Mouse (Mus musculus) gastrocnemius, adult 8-10 months (tissue): ENCODE data around the gene Sdhb. TPM values are rescaled to one million over a fixed set of nuclear protein-coding genes. Genes with fewer than 3 reads are reported as not detected.

Experiments used
- DNase-seq, 2 experiments: peaks; one replicate each; pipeline ENCODE4 v3.0.0; 2022; ENCODE audit warnings: low spot score in 2 of 2
- total RNA-seq, 4 experiments: library from RNA; stranded (reverse); gene quantifications; 2 replicates each; pipeline ENCODE4 v1.2.4; 2022

The Sdhb gene
- total RNA-seq, 4 experiments from 2014 or later: 520 to 588 (median 538) TPM

DNA sequence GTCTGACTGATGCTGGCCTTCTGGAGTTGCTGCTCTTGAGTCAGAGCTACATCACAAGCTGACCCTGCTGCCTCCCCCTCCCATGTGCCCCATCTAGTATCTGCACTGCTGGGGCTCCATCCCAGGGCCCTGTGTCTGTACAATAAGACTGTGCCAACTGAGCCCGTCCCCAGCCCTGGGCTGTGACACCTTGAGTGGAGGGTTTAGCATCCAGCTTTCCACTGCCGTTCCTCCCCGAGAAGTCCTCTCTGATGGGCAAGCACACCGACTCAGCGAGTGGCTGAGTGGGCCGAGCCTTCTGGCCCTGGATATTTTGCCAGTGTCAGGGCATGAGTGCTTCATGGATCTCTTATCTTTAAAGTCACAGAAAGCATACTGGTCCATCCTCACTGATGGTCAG lies 13.4 kb downstream of the Sdhb start:
- no peak for DNase-seq

DNA sequence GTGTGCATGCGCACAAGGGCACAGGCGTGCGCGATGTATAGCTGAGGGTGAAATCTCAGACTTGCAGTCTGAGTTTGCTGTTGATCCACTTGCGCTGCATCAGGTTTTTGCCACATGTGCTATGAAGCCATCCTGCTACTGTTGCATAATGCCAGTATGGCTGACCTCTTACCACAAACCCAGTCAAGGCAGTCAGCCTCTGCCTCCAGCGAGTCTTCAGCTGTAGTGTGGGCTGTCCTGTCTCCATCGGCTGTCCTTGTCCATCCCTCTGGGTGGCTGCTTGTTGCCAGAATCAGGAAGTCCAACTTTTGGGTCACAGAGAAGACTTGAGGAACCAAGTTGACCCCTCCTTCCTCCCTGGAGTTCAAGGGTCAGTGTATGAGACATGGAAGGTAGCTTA lies 14.4 kb downstream of the Sdhb start:
- DNase-seq: no peak

DNA sequence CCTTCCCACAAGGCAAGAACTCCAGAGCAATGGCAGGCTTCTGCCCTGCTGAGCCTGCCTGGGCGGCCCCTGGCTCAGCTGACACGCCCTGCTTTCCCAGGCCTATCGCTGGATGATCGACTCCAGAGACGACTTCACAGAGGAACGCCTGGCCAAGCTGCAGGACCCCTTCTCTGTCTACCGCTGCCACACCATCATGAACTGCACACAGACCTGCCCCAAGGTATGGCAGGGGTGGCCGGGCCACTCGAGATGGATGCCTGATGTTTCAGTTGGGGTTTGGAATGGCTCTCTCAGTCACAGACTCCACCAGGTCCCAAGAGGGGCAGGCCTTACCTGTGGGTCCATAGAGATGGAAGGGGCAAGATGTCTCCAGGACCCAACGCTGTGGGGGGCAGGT lies 16.3 kb downstream of the Sdhb start:
- no peak for DNase-seq

DNA sequence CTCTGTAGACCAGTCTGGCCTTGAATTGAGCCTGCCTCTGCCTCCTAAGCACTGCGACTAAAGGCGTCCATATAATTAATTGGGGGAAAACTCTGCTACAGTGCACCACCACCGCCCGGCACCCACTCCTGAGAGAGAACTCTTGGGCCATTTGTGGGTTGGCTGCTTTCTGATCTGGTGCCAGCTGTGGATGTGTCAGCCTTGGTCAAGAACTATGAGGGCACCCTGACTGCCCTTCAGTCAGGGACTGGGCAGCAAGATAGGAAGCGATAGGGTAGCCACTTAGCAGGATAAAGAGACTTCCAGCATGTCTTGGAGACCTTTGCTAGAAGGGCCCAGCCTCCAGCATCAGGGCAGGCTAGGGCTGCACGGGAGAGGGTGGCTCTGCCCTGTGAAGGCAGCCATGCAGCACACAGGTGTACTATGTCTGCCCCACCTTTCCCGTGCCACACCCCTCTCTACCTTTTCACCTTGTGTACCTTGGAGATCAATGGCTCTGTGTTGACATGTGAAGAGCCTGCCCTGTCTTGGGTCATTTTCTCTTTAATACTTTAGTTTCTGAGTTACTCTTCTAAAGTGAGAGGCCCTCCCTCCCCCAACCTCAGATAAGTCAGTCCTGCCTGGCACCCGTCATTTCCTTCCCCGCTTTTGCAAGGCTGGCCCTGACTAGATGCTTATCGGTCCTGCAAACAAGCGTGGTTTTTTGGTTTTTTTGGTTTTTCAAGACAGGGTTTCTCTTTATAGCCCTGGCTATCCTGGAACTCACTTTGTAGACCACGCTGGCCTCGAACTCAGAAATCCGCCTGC lies 17.1 kb downstream of the Sdhb start:
- DNase-seq: no peak

DNA sequence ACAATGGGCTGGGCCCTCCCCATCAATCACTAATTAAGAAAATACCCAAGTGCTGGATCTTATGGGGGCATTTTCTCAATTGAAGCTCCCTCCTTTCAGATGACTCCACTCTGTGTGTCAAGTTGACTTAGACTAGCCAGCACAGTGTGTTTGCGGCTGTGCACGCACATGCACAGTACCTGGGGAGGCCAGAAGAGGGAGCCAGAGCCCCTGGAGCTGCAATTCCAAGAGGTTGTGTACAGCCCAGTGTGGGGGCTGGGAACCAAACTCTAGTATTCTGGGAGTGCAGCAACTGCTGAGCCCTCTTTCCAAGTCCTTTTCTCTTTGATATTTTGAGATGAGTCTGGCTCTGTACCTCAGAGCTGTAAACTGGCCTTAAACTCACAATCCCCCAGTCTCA lies 20.6 kb downstream of the Sdhb start:
- no peak for DNase-seq

DNA sequence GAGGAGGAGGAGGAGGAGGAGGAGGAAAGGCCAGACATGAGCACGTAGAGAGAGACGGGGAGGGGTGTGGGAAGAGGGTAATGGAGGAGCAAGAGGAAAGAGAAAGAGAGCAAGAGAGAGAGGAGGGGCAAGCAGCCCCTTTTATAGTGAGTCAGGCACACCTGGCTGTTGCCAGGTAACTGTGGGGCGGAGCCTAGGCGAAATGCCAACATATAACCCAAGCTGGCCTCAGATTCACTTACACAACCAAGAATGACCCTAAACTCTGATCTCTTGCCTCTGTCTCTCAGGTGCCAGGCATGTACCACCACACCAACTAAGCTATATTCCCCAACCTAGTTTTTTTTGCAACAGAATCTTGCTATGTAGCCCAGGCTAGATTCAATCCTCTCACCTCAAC lies 21.8 kb downstream of the Sdhb start:
- DNase-seq: no peak

DNA sequence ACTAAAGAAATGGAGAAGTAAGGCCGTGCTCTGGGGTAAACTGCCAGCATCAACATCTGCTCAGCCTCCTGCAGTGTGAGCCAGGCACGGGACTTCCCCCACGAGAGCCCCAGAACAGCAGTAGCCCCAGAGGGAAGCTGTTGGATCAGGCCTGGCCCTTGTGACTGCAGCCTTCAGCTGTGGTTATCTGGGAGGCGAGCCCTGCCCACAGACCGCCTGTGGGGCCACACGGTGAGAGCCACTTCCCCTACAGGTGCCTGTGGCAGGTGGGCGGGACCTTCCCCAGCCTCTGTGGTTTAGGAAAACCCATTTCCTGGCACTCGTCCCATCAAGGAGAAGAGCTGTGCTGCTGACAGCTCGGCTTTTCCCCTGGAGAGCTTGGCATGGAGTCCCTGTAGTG lies 22.4 kb downstream of the Sdhb start:
- no peak for DNase-seq

DNA sequence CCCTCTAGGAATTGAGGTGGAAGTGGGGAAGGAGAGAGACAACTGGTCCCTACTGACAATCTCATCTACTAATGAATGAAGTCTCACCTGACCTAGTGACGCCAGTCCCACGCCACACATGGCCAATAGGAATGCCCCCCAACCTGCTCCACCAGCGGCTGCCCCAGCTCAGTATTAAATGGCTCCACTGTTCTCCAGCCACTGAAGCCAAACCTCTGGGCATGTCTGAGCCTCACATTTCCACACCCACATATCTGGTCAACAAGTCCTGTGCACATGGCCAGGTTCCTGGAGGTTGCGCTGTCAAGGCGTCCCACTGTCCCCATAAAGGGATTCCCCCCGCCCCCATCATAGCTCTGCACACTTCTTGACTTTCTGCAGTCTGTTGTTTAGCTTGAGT lies 23.5 kb downstream of the Sdhb start:
- DNase-seq: no peak

DNA sequence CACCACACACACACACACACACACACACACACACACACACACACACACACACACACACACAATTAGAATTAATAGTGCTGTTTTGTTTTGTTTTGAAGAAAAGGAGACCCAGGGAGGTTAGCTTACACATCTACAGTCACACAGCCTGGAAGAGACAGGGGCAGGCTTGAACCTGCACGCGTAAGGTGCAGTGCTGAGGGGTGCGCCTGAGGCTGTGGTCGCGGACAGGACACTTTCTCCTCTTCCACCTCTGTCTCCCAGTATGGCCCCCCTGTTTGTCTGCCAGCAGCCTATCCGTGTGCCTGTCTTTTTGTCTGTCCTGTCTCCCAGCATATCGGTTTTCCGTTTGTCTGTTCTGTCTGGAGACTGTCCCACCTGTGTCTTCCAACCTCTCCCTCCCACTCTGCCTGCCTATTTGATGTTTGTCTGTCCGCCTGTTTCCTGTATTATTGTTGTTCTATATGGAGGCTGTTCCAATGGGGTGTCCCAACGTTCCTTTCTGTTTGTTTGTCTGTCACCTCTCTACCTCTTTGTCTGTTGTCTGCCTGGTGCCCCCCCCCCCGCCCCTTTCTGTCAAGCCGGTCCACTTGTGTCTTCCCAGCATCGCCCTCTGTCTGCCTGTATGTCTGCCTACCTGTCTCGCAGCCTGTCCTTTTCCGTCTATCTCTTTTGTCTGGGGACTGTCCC lies 25.2 kb downstream of the Sdhb start:
- no peak for DNase-seq

DNA sequence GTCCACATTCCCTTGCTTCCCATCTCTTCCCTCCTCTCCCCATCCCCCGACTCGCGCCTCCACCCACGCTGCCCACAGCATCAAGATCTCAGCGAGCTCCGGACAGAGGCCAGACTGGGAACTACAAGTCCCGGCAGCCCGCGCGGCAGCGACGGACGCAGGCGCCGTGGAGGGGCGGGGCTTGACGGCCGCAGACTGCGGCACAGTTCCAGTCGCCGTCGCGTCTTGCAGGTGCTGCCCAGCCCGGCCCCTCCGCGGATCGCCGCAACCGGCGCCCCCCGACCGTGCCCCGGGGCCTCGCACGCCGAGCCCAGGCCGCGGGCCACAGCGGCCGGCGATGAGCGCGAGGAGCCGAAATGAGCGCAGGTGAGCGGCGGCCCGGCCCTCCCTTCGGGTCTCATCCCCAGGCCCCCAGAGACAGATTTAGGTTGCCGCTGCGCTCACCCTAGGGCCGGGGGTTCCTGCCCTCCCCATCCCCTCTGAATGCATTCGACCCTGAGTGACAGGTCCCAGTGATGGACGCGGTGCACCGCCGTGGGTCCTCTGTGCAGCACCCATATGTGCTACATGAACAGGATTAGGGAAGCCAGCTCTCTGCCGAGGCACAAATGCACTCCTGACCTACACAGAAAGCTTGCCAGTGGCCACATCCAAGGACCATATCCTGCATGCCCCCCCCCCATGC lies 25.9 kb downstream of the Sdhb start, which contains the start of gene Atp13a2:
Gene Atp13a2 (plus strand): TSS at position 163 of the 685 bp plus-strand sequence.
- peak; percentile 83 for DNase-seq

DNA sequence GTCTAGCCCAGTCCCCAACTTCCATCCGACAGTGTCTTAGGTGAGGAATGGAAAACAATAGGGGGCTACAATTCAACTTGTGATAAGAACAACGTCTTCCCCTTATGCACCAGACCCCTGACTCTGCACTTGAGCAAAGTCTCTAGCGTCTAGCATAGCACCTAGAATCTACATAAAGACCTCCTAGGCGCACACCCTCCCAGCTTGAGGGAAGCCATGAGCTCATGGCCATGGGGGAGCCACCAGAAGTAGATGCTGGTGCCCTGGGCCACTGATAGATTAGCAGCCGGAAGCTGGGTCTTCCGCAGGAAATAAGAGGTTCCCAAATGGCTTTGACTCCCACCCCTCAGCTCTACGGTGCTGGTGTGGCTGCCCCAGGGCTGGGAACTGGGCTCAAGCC lies 26.5 kb downstream of the Sdhb start:
- no peak for DNase-seq

DNA sequence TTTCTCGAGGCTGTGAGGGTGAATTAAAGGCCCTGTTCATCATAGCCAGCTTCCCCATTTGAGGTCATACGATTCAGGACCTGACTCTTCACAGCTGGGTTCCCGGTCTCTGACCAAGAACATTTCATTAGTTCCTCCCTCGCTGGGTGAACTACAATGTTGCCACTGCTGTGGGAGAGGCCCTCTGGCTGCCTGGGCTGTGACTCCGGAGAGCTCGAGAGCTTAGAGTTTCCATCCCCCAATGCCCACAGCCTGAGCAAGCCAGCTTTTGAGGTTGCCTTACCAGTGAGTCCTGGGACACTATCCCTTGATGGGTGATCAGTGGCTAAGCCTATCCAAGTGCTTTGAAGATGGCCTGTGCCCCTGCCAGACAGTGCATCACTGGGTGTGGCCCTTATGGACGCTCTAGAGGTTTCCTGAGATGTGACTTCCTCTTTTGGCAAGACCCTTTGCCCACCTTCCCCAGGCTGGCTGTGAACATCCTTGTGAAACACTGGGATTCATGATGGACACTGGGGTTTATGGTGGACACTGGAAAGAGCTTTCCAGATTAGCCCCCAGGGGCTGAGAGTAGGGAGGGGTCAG lies 27.8 kb downstream of the Sdhb start:
- no peak for DNase-seq

DNA sequence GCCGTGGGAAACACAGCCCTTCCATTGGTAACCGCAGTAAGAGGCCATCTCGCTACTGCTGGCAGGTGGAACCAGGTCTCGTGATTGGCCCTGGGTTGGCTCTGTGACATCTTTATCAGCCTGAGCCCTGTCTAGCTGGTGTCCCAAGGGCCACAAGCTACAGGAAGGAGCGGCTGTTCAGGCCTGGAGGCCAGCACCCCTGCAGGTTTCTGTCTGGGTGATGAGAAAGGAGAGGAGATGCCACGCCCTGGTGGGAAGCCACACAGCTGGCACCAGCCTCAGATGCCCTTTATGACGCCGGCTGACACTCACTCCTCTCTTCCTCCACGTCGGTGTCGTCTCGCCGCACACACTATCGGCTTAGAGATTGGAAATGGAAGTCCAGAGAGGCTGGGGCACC lies 28.4 kb downstream of the Sdhb start:
- DNase-seq: no peak

DNA sequence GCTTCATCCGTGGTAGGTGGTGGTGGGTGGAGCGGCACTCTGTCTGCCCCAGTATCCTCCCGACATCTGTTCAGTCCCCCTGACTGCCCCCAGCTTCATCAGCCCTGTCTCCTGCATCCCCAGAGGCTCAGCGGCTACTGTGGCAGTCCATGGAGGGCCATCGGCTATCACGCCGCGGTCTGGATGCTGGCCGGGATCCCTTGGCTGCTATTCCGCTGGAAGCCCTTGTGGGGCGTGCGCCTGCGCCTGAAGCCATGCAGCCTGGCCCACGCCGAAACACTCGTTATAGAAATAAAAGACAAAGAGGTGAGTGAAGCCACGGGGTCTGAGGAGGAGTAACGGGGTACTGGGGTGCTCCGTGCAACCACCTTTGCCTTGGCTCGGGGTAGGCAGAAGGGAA lies 31.2 kb downstream of the Sdhb start:
- DNase-seq: no peak

DNA sequence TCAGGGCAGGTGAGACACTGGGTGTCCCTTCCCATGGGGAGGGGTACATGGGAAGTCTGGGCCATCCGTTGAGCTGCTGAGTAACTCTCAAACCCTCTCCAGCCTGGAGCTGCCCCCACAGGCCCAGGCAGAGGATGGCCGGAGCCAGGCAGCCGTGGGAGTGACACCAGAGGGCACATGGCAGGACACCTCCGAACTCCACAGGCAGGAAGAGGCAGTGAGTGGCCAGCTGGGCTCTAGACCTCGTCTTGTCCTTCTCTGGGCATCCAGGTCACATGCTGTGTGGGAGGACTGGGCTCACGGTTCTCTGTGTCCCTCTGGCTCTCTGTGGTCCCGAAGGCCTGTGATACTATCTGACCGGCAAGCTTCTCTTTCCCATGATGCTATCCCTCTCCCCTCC lies 32.8 kb downstream of the Sdhb start:
- DNase-seq: no peak

DNA sequence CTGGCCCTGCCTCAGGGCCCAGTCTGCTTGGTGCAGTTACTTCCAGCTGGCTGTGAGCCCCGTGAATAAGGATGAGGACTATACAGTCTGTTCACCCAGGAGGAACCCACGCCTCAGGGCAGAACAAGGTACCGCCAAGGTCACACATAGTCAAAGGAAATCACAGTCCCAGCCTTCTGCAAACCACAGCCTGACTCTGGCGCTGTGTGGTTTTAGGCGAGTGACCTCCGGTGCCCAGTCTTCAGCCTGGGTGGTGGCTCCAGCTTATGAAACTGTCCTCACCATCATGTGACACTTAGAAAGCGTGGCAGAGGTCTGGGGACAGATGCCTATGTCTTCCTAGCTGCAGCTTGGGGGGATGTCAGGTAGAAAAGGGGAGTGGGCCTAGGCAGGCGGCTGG lies 34.8 kb downstream of the Sdhb start:
- DNase-seq: no peak

DNA sequence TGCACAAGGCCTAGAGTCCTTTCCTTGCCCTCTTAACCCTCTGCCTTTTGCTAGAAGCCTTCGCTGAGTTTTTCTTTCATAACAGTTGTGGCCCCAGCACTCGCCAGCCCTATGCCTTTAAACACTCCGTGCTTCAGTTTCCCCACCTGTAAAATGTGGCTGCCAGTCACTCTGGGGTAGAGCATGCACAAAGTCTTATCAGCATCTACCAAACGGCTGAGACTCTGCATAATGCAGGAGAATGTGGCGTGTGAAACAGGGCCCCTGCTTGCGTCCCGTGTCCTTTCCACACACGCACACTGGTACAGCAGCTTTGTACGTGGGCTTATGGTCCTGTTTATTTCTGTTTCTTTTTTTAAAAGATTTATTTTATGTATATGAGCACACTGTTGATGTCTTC lies 35.8 kb downstream of the Sdhb start:
- DNase-seq: no peak

DNA sequence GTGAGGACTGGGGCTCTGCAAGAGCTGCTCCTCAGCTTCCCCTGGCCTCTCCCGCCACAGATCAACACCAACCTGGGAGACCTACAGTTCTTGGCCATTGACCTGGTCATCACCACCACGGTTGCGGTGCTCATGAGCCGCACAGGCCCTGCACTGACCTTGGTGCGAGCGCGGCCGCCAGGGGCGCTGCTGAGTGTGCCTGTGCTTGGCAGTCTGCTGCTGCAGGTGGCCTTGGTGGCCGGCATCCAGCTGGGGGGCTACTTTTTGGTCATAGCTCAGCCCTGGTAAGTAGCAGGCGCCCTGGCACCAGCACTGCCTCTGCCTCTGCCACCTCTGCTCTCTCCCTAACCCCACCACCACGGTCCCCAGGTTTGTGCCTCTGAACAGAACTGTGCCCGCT lies 45.0 kb downstream of the Sdhb start:
- DNase-seq: no peak

DNA sequence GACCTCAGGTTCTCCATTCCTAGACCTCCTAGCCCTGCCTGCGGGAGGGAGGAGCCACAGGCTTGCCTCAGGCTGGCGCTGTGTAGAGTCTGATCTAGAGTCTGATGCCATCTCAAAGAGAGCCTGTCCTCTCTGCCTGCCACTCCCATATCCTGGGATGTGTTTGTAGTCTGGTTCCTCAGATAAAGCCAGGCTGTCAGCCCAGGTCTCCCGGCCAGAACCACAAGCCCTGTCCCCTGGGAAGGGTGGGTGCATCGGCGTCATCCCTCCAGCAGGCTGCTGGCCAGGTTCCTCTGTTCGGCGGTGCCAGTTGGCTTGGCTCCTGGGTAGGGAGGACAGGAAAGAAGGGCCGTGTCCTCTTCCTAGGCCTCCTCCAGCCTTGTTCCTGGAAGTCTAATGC lies 47.0 kb downstream of the Sdhb start:
- peak in 1 of 2 experiments; percentile 55 for DNase-seq

DNA sequence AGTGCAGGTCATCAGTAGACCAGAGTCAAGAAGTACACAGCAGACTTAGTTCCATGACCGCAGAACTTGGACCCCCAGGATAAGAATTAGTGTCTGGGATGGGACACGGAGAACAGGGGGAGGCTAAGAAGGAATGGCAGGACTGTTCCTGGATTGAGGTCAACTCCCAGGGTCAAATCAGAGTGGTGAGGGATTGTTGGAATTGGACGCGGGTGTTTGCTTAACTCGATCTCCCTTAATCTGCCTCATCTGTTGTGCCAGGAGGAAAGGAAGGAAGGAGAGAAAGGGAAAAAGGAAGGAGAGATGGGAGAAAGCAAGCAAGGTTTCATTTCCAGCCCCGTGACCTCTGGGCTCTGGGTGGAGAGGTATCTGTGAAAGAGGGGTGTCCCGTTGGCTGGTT lies 49.1 kb downstream of the Sdhb start, which contains the start of gene Mfap2:
Gene Mfap2 (plus strand): TSS at position 301 of the 400 bp plus-strand sequence.
- no peak for DNase-seq

DNA sequence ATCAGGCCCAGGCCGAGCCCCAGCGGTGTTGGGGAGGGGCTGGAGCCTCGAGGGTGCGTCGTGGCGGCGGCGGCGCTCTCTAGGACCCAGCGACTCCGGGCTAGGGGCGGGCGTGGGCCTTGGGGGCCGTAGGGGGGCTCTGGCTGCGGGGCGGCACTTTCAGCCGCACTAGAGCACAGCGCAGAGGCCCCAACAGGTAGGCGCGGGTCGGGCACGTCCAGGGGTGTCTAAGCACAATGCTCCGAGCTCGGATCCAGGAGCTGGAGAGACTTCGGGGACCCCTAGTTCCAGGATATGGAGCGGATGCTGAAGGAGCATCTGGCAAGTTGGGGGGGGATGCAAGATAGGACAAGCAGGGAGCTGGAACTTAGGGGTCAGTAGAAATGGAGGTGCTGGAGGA lies 49.5 kb downstream of the Sdhb start:
- DNase-seq: no peak

DNA sequence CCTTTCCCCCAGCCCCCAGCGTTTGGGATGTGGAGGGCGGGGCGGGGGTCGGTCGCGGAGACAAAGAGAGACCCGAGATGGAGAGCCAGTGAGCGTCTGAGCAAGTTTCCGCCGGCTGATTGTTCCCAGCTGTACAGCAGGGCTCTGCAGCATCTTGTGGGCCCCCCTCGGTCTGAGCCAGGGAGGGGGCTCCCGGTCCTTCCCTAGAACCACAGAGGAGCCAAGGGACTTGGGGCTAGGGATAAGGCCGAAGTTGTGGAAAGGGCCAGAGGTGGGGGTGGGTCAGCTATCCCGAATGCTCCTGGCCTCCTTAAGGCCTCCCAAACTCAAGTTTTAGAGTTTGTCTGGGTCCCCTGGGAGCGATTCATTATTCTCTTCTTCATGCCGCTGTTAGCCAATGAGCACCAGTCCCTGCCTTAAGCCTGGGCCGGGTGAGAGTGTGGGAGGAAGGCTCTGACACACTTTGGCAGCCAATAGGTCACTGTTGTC lies 50.0 kb downstream of the Sdhb start:
- no peak for DNase-seq
